Mouse (Mus musculus): ENCODE results near the gene Btd.

Gene Btd

DNA sequence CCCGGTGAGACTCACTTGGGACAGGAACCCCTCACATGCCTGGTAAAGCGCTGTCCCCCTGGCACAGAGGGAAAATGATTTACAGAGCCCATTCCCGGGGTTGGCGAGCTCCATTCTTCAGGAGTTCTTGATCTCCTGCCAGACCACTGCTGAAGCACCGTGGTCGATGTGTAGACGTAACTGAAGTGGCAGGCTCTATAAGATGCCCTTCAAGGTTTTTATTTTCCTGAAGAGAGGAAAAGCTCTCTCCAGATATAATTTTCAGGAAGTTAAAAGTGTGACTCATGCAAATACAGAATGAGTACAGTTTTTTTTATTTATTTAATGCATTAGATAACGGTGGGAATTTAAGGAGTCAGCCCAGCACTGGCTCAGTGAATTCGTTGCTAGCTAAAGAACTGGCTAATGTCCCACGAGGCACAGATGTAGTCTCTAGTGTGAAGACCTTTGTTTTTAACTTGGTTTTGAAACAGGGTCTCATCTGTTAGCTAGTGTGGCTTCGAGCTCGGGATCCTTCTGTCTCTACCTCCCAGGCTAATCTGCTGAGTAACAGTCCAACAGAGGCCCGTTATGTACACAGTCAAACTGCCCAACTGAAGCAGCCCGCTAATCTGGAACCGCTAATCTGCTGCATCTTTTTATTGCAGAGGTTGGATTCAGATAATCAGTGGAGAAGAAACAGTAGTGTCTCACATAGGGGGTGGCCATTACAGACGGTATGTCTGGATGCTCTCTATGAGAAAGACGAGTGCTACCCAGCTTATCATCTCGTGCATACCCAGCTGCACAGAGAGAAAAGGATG, 23.5 kb downstream of the Btd start:
- in situ Hi-C loops (cut with MseI, MboI) = loop anchor here in 1 of 2 experiments (25.0 kb wide), 2 partner anchors 273 to 398 kb away; no protein-coding TSS in a partner anchor

DNA sequence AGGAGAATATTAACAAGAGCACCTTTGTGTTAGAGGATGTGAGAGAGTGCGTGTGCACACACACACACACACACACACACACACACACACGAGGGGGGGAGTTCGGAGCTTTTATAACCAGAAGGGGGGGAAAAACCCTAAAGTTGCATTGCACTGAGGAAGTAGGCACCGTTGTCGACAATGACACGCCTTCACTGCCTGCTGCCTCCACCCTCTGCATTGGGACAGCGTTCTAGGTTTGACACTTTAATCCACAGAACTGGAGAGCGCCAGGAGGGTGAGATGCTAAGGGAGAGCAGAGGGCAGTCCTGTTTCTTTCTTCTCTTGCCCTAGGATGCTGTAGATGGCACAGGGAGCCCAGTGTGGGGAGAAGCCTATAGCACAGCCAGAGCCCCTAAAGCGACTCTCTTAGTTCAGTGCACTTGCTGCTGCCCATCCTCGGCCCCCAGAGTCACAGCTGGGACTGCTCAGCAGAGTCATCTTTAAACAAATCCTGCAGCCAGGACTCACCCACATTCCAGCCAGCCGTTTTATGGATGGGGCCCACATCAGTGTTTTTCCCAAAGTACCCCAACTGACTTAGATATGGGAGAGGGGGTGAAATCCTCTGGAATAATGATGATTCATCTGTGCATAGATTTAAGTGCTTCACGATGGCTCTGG, 24.2 kb downstream of the Btd start:
- in situ Hi-C loops (cut with MseI, MboI) = loop anchor here in 1 of 2 experiments (25.0 kb wide), 2 partner anchors 272 to 397 kb away; no protein-coding TSS in a partner anchor

DNA sequence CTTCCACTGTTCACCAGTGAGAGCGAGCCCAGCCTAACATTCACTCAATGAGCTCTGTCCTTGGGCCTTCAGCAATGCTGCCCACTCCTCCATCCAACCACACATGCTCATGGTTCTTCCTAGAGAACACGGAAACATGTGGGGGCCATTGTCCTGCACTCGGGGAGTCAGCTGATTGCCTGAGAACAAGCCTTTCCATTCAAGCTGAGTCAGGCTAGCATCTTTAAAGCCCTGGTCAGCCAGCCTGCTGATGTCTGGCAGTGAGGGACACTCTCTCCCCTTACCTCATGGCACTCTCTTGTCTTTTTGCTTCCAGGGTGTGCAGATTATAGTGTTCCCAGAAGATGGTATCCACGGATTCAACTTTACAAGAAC, 24.7 kb downstream of the Btd start:
- in situ Hi-C loops (cut with MseI, MboI) = loop anchor here in 1 of 2 experiments (25.0 kb wide), 2 partner anchors 272 to 397 kb away; no protein-coding TSS in a partner anchor

DNA sequence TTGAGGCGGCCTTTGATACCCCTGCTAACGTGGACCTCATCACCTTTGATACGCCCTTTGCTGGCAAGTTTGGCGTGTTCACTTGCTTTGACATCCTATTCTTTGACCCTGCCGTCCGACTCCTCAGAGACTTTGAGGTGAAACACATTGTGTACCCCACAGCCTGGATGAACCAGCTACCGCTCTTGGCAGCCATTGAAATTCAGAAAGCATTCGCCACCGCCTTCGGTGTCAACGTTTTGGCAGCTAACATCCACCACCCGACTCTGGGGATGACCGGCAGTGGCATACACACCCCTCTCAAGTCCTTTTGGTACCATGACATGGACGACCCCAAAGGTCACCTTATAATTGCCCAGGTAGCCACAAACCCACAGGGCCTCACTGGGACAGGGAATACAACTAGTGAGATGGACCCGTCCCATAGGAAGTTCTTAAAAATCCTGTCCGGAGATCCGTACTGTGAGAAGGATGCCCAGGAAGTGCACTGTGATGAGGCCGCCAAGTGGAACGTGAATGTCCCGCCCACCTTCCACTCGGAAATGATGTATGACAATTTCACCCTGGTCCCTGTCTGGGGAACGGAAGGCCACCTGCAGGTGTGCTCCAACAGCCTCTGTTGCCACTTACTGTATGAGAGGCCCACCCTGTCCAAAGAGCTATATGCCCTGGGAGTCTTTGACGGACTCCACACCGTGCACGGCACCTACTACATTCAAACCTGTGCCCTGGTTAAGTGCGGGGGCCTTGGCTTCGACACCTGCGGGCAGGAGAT, 26.3 kb downstream of the Btd start:
- in situ Hi-C loops (cut with MseI, MboI) = loop anchor here in 1 of 2 experiments (25.0 kb wide), 2 partner anchors 270 to 395 kb away; no protein-coding TSS in a partner anchor

DNA sequence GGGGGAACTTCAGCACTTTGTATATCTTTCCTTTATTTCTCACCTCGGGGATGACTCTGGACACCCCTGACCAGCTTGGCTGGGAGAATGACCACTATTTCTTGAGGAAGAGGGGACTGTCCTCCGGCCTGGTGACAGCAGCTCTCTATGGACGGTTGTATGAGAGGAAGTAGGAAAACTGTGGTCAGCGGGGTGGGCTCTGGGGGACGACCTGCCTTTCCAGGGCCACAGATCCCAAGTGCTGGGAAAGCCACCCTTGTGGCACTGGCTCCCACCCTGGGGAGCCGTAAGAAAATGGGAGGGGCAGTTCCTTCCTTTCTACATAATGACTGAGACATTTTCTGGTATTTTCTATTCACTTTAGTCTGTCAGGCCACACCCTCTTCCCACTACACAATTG, 26.9 kb downstream of the Btd start:
- in situ Hi-C loops (cut with MseI, MboI) = loop anchor here in 1 of 2 experiments (25.0 kb wide), 2 partner anchors 270 to 395 kb away; no protein-coding TSS in a partner anchor

DNA sequence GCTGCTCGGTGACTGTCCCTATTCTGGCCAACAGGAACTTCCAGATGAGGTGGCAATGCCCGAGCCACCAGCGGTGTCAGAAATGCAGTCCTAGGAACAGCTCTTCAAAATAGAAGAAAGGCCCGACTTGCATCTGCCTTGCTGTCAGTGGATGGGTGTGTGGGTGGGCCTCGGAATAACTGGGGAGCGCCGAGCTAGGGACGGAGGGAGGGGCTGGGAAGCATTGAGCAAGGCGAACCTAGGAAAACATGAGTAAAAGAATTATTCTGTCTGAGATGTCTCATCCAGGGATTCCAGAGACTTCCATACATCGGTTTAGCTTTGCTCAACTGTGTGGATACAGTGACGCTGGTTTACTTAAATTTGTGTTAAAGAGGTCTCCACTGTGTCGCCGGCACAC, 27.5 kb downstream of the Btd start:
- in situ Hi-C loops (cut with MseI, MboI) = loop anchor here in 1 of 2 experiments (25.0 kb wide), 2 partner anchors 269 to 394 kb away; no protein-coding TSS in a partner anchor

DNA sequence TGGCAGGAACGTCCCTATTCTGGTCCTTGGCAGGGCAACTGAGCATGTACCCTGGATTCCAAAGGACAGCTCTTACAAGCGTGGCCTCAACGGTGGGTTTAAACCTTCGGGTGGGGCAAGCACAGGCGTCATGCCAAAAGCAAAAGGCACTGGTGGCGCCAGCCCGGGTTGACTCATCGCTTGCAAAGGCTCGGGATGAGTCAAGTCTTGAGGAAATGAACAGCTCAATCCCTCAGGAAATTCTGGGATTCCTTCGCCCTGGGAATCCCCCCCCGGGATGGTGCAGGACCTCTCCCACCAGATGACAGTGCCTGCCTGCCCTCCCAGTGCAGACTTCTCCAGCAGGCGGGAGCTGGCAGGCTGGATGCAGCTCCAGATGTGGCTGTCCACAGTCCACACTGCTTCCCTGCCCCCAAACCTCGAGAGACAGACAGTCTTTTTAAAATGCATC, 28.4 kb downstream of the Btd start:
- in situ Hi-C loops (cut with MseI, MboI) = loop anchor here in 1 of 2 experiments (25.0 kb wide), 2 partner anchors 268 to 393 kb away; no protein-coding TSS in a partner anchor

DNA sequence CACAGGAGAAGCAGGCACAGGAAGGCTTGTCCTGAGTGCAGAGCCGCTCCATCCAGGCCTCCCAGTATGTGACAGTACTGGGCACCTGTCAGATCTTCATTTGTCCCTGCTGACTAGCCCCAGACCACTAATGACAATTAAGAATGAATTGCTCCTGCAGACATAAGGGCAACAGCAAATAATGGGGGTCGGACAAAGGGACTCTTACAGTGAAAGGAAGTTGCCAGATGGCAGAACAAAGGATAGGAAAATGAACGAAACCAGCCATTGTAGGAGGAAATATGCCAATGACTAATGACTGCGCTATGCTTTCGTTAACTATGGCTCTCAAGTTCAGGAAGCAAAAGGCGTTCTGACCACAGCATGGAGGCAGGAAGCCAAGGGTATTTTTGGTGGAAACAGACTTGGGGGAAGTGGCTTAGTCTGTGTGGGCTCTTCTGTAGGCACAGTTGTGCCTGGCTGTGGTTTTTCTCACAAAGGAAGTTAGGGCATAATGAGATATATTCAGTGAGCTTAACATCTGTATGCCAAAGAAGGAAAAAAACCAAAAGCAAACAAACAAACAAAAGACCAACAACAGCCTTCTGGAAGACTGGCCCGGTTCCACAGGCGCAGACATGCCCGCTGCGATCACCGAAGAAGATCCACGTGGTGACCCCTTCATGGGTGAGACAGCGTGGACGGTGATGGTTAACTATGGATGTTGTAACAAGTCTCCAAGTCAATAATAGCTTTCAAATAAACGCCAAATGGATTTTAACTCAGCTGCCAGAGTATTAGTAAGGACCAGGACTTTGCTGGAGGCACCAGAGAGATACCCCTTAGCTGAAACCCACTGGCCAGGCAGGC, 29.0 kb downstream of the Btd start:
- in situ Hi-C loops (cut with MseI, MboI) = loop anchor here in 1 of 2 experiments (25.0 kb wide), 2 partner anchors 267 to 392 kb away; no protein-coding TSS in a partner anchor

DNA sequence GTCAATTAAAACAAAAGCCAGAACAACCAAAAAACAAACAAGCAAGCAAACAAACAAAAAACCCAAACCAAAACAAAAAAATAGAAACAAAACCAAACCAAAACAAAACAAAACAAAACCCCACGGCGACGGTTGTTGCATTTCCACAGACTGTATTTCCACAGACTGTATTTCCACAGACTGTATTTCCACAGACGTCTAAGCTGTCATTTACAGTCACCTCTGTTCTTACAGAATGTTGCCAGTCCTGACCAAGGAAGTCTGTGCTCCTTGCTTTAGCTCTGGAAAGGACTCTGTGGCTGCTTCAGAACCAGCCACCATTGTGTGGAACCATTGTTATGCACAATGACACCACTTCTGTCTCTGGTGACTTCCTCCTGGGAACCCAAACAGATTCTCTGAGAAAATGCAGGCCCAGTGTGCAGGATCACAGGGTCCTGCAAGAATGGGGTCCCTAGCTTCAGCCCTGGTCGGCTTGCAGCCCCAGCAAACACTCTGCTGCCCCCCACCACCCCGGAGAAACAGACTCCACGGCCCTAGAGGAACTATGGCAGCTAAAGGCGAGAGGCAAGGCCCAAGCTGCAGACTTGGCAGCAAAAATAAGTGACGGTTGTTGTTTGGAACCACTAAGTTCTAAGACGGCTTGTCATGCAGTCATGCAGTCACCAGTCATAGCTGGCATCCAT, 30.9 kb downstream of the Btd start:
- in situ Hi-C loops (cut with MseI, MboI) = loop anchor here in 1 of 2 experiments (25.0 kb wide), 2 partner anchors 266 to 391 kb away; no protein-coding TSS in a partner anchor

DNA sequence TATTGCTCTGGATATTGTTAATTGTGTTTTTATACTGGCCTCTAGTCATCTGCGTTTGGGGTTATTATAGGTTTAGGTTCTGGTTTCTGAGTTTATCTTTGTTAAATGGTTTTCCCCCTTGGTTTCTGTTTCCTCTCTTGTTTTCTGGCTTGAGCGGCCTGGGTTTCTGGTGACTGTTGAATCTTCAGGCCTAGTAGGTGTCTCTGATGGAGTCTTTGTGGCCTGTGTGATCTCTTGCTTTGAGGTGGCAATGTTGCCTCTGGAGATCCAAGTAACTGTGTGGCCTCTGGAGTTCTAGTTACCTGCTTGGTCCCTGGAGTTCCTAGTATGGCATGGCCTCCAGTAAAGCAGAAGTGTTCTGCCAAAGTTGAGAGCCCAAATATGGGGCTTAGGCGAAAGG, 39.8 kb downstream of the Btd start:
- in situ Hi-C loops (cut with MseI, MboI) = no loop called here

DNA sequence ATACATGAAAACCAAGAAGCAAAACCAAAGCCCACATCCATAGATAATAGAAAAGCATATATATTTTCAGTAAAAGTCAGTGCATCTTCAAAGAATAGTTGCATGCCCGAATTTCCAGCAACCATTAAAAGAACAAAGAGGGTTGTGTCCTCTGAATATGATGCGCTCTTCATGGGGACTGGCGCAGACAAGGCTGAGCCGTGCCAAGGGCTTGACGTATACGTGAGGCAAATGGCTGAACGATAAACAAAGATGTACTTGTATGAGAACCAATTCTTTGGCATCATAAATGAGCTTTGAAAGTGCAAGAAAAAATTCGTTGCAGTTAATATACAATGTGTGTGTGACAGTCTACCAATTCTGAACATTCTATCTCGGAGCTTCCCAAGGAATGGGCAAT, 40.5 kb downstream of the Btd start:
- in situ Hi-C loops (cut with MseI, MboI) = no loop called here

DNA sequence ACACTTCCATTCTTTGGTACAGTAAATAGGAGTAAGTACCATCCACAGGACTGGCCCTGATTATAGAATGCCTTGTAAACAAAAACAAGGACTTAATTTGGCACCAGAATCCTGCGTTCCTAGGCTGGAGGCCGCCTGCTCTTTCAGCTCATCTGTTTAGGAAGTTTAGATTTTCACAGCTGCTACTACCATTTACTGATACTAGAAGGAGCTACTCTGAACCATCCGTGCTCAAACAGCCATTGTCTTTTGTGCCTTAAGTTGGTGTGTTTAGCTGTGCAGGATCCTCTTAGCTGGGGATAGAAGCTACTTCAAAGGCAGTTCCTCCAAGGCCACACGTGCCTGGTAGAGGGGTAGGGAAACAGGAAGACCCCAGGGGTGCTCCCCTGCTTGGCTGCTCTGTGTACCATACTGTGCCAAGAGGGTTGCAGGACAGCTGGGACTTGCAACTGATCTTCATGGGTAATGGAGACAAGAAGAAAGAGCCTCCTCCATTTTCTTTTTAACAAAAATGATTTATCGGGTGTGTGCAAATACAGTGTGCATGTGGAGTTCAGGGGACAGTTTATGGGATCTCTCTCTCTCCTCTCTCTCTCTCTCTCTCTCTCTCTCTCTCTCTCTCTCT, 41.2 kb downstream of the Btd start:
- in situ Hi-C loops (cut with MseI, MboI) = no loop called here

DNA sequence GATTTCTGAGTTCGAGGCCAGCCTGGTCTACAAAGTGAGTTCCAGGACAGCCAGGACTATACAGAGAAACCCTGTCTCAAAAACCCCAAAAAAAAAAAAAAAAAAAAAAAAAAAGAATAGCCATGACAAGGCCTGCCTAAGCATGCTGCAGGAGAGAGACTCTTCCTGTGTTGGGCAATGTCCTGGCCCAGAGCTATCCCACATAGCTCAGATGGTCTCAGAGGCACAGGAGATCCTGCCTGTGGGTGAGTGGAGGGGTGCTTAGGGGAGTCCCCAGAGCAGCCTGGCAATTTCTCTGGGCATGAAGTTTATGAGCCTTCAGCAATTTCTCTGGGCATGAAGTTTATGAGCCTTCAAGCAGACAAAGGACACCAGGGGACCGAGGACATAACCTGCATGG, 42.8 kb downstream of the Btd start:
- in situ Hi-C loops (cut with MseI, MboI) = no loop called here

DNA sequence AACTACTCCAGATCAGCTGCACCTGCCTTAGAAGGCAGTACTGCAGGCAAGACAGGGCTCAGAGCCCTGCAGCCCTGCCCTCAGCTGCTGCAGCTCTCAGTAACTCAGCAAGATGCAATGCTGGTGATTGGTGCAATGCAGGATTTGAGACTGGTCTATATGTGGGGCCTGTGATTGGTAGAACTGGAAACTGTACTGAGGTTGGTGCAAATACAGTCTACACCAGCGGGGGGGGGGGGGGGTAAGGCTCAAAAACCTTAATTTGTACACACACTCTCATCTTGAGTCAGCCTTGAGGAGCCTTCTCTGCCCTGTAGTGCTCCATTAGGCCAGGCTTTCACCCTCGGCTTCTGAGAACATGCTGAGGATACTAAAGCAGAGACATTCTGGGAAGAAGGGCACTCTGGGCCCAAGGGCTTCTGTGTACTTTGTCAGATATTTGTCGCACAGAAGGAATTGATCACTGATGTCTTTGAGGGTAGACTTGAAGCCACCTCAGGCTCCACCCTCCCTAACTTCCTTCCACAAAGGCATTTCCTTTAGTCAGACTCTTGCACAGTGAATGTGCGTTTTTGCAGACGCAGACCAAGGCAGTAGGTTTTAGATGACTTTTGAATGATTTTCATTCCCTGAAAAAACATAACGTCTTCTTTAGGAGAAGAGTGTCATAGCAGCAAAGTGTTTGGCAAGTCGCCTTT, 43.7 kb downstream of the Btd start:
- in situ Hi-C loops (cut with MseI, MboI) = no loop called here

DNA sequence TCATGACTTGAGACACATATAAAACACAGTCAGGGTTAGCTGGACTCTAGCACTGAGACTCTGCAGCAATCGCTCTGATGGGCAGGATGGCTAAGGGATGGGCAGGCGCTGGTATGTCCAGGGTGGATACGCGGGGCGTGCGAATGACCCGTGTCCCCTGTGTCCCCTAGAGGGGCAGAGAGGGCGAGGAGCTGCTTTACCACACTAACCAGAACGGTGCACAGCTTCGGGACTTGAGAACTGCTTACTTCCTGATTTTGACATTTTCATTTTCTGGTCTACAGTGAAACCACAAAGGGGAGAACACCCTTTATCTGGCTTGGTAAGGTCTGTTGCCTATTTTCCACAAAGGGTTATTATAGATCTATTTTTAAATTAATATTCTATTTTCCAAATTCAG, 44.9 kb downstream of the Btd start:
- in situ Hi-C loops (cut with MseI, MboI) = no loop called here

DNA sequence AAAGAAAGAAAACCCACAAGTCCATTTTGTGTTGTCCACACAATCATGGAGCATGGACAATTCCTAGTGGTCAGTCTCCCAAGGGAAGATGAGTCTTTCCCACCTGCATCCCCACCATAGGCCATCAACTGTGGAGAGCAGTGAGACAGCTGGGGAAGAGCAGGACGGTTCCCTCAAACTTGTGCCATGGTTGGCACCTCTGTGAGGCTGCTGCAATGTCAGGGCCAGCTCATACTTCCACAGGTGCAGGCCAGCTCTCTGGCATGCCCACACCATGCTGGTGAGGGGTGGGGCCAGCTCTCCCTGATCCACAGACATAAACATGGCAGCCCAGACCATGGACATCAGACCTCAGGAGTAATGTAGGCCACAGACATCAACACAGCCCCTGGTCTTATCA, 45.4 kb downstream of the Btd start:
- in situ Hi-C loops (cut with MseI, MboI) = no loop called here

DNA sequence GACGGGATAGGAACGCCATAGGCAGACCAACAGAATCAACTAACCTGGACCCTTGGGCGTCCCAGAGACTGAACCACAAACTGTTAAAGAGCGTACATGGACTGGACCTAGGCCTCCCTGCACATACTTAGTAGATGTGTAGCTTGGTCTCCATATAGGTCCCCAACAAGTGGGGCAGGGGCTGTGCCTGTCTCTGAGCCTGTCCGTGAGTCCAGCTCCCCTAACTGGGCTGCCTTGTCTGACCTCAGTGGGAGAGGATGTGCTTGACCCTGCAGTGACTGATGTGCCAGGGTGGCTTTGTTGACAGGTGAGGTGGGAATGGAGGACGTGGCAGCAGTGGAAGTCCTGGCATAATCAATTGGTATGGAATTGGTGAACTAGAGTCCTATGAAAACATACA, 51.7 kb downstream of the Btd start:
- in situ Hi-C loops (cut with MseI, MboI) = no loop called here

DNA sequence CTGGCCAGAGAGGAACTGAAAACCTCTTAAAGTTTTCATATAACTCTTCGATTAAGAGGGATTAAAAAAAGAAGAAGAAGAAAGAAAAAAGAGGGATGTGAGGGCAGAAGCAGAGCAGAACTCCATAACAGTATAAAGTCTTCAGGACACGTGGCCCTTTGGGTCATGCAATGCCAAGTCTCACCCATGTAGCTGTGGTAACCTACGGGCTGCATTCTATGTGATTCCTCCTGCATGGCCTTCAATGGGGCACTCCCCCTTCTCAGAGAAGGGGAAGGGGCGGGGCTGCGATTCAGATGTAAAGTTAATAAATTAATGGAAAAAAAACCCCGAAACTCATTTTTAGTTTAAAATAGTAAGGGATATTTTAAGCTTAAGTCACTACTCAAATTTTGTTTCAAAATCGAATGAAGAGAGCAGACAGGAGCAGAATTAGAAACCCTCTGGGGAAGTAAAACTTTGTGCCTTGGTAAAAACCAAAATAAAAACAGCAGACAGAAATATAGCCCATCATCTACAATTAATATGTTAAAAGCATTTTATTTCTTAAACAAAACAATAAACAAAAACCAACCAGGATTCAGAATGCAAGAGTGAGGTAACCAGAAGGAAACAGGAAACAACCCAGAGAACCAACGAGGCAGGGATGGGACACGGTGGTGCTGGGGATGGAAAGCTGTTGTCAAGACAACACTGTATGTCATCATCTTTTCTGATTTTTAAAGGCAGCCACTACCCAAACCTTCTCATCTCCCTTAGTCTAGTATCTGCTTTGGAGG, 55.6 kb downstream of the Btd start:
- in situ Hi-C loops (cut with MseI, MboI) = no loop called here
